Mouse (Mus musculus): ENCODE measurements around the gene Fam78b. TPM values are rescaled to one million over a fixed set of nuclear protein-coding genes. Genes with fewer than 3 reads are reported as not detected.

Gene Fam78b
- polyA plus RNA-seq, 1 experiment from 2014 or later, result 6.9 TPM

DNA sequence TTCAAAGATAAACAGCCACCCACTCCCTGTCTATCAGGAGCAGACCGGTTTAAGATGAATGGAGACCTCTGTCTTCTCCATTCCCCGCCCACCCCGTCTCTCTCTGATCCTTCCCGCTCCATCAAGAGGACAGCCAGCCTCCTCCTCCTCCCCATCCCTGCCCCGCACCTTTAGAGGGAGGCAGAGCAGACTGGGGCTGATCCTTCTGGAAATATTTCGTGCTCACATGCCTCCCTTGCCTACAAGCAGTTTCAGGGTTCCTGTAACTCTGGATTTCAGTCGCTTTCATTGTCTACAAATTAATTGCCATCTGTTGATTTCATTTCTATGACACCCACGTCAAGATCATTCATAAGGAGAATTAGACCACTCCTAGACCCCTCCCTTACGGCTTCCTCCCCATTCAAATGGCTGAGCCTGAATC lies 20.8 kb downstream of the Fam78b start:
- peak; percentile 65 for ATAC-seq
- 42% methylated on average over 9 of the region's 9 CpGs for WGBS

GRCm38 (mm10) chr1:167022541-167023121 lies 21.4 kb downstream of the Fam78b start:
- Histone ChIP-seq H3K4me2 (ENCODE audit: low read length) (peak overlapping the region; percentile 23; the same call in 1 of the 2 replicates), H3K36me3 (ENCODE audit: control insufficient read depth, insufficient read depth) (0 out of 2 replicates have a peak, but pooled peaks cover 3% of the 10 kb centered on the region), H3K27ac (ENCODE audit: low read length) (peak overlapping the region; percentile 42; the same call in 1 of the 2 replicates), H3K9ac (replicated peaks; ENCODE audit: low read depth, low read length) (no peak overlapping the region), H3K27me3 (replicated peaks; ENCODE audit: control insufficient read depth, insufficient read depth, low read length) (no peaks in the 10 kb centered on the region), H3K4me1 (replicated peaks; ENCODE audit: control insufficient read depth, insufficient read depth, low read length) (peaks cover 18% of the 10 kb centered on the region), H3K4me3 (replicated peaks; ENCODE audit: low read length) (no peak overlapping the region), H3K9me3 (ENCODE audit: control insufficient read depth, low read length) (peaks cover 6% of the 10 kb centered on the region)
- peak; percentile 74 for ATAC-seq
- 15% methylated on average over 7 of the region's 8 CpGs for WGBS

More for the DNA sequence above, 20.8 kb downstream of the Fam78b start:
- H3K4me1 ChIP-seq (replicated peaks; ENCODE audit: control insufficient read depth, insufficient read depth, low read length), result peaks cover 18% of the 10 kb centered on the region
- no peaks in the 10 kb centered on the region for H3K9me3 ChIP-seq (ENCODE audit: control insufficient read depth, low read length)
- H3K4me2 ChIP-seq (ENCODE audit: low read length), result peak overlapping the region; percentile 23; the same call in 1 of the 2 replicates
- no peaks in the 10 kb centered on the region for H3K36me3 ChIP-seq (ENCODE audit: control insufficient read depth, insufficient read depth)
- peak overlapping the region; percentile 43 for H3K27ac ChIP-seq (ENCODE audit: low read length)
- H3K27me3 ChIP-seq (replicated peaks; ENCODE audit: control insufficient read depth, insufficient read depth, low read length), result no peaks in the 10 kb centered on the region
- H3K4me3 ChIP-seq (replicated peaks; ENCODE audit: low read length), result 0 out of 2 replicates have a peak overlapping the region, but pooled peaks have one; percentile 3
- peak overlapping the region; percentile 24; the same call in 1 of the 2 replicates for H3K9ac ChIP-seq (replicated peaks; ENCODE audit: low read depth, low read length)

DNA sequence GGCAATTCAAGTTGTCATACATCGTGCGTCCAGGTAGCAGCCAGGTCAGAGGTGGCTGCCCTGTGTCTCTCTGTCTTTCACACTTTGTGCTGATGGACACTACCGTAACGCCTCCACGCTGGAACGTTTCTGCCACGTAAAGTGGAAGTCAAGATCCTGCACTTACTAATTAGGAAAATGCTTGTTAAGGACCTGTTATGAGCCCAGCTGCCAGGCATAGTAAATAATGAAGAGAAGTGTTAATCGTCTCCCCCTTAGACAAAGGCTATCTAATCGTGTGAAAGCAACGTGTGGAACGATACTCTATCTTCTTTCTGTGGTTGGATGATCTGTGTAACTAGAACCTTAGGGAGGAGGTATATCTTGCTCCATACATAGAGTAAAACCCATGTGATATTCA lies 22.6 kb downstream of the Fam78b start:
- peaks cover 18% of the 10 kb centered on the region for H3K4me1 ChIP-seq (replicated peaks; ENCODE audit: control insufficient read depth, insufficient read depth, low read length)
- no peak overlapping the region for H3K27ac ChIP-seq (ENCODE audit: low read length)
- H3K9me3 ChIP-seq (ENCODE audit: control insufficient read depth, low read length), result peaks cover 11% of the 10 kb centered on the region
- no peak overlapping the region for H3K4me3 ChIP-seq (replicated peaks; ENCODE audit: low read length)
- 0 out of 2 replicates have a peak, but pooled peaks cover 4% of the 10 kb centered on the region for H3K36me3 ChIP-seq (ENCODE audit: control insufficient read depth, insufficient read depth)
- no peak overlapping the region for H3K4me2 ChIP-seq (ENCODE audit: low read length)
- 45% methylated on average over 11 of the region's 11 CpGs for WGBS
- no peaks in the 10 kb centered on the region for H3K27me3 ChIP-seq (replicated peaks; ENCODE audit: control insufficient read depth, insufficient read depth, low read length)
- H3K9ac ChIP-seq (replicated peaks; ENCODE audit: low read depth, low read length), result no peak overlapping the region
- no peak for ATAC-seq

DNA sequence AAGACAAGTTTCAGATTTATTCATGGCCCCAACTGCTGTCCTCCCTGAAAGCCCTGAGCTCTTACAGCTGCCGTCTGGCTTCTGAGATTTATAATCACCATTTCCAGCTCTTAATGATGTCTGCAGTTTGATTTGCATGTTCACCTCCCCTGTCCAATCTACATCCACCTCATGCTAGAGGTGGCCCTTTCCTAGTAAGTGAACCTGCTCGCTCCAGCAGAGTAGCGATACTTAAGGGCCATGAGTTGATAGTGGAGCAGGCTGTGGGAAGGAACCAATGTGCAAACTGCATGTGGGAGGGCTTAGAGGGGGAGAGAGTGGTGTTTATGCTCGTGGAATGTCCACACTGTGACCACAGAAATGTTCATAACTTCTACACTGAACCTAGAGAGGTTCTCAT lies 23.7 kb downstream of the Fam78b start:
- no peak overlapping the region for H3K4me3 ChIP-seq (replicated peaks; ENCODE audit: low read length)
- ATAC-seq, result no peak
- no peaks in the 10 kb centered on the region for H3K27me3 ChIP-seq (replicated peaks; ENCODE audit: control insufficient read depth, insufficient read depth, low read length)
- H3K9ac ChIP-seq (replicated peaks; ENCODE audit: low read depth, low read length), result no peak overlapping the region
- no peak overlapping the region for H3K4me2 ChIP-seq (ENCODE audit: low read length)
- peaks cover 11% of the 10 kb centered on the region for H3K9me3 ChIP-seq (ENCODE audit: control insufficient read depth, low read length)
- peaks cover 18% of the 10 kb centered on the region for H3K4me1 ChIP-seq (replicated peaks; ENCODE audit: control insufficient read depth, insufficient read depth, low read length)
- H3K27ac ChIP-seq (ENCODE audit: low read length), result no peak overlapping the region
- H3K36me3 ChIP-seq (ENCODE audit: control insufficient read depth, insufficient read depth), result 0 out of 2 replicates have a peak, but pooled peaks cover 7% of the 10 kb centered on the region
- 80% methylated on average over 4 of the region's 4 CpGs for WGBS

DNA sequence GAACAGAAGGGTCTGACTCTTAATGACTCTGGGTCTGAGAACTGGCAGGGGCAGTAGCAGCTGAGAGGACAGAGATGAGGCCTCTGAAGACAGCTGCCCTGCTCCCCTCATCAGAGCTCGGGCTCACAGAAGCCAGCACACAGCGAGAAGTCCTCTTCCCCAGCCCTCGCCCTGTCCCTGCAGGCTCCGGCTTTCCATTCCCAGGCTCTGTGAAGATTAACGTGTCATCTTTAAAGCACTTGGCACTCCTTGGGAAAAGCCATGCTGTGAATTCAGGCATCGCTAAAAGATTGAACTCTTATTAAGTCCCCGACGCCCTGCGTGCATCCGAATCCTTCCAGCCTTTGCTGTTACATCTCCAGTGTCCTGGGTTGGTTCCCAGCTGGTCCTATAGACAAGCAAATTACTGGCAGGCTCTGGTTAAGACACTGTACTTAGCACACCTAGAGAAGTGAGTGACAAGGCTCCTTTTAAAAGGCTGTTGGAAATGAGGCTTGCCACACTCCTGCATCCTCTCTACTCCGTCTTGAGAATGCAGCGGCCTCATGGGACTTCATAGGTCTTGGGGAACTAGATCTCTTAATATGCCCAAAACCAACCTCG lies 30.9 kb downstream of the Fam78b start:
- no peak overlapping the region for H3K4me3 ChIP-seq (replicated peaks; ENCODE audit: low read length)
- no peak overlapping the region for H3K4me2 ChIP-seq (ENCODE audit: low read length)
- H3K4me1 ChIP-seq (replicated peaks; ENCODE audit: control insufficient read depth, insufficient read depth, low read length), result peaks cover 7% of the 10 kb centered on the region; the same call in 1 of the 2 replicates
- peaks cover 10% of the 10 kb centered on the region for H3K9me3 ChIP-seq (ENCODE audit: control insufficient read depth, low read length)
- no peak overlapping the region for H3K27ac ChIP-seq (ENCODE audit: low read length)
- peak; percentile 66 for ATAC-seq
- 0 out of 2 replicates have a peak, but pooled peaks cover 7% of the 10 kb centered on the region for H3K36me3 ChIP-seq (ENCODE audit: control insufficient read depth, insufficient read depth)
- 37% methylated on average over 13 of the region's 13 CpGs for WGBS
- no peaks in the 10 kb centered on the region for H3K27me3 ChIP-seq (replicated peaks; ENCODE audit: control insufficient read depth, insufficient read depth, low read length)
- H3K9ac ChIP-seq (replicated peaks; ENCODE audit: low read depth, low read length), result 0 out of 2 replicates have a peak overlapping the region, but pooled peaks have one; percentile 2

- no peak for ATAC-seq
- Histone ChIP-seq H3K9ac (replicated peaks; ENCODE audit: low read depth, low read length) (no peak overlapping the region), H3K27ac (ENCODE audit: low read length) (no peak overlapping the region), H3K4me2 (ENCODE audit: low read length) (no peak overlapping the region), H3K9me3 (ENCODE audit: control insufficient read depth, low read length) (no peaks in the 10 kb centered on the region), H3K36me3 (ENCODE audit: control insufficient read depth, insufficient read depth) (0 out of 2 replicates have a peak, but pooled peaks cover under 1% of the 10 kb centered on the region), H3K4me3 (replicated peaks; ENCODE audit: low read length) (no peak overlapping the region), H3K27me3 (replicated peaks; ENCODE audit: control insufficient read depth, insufficient read depth, low read length) (no peaks in the 10 kb centered on the region), H3K4me1 (replicated peaks; ENCODE audit: control insufficient read depth, insufficient read depth, low read length) (peaks cover 9% of the 10 kb centered on the region; the same call in 1 of the 2 replicates)
- 88% methylated on average over 1 of the region's 1 CpGs for WGBS
Observed at GRCm38 (mm10) chr1:167034435-167034834, 33.2 kb downstream of the Fam78b start.

- Histone ChIP-seq H3K36me3 (ENCODE audit: control insufficient read depth, insufficient read depth) (no peaks in the 10 kb centered on the region), H3K27ac (ENCODE audit: low read length) (no peak overlapping the region), H3K9ac (replicated peaks; ENCODE audit: low read depth, low read length) (no peak overlapping the region), H3K4me2 (ENCODE audit: low read length) (no peak overlapping the region), H3K9me3 (ENCODE audit: control insufficient read depth, low read length) (peaks cover 8% of the 10 kb centered on the region), H3K4me3 (replicated peaks; ENCODE audit: low read length) (no peak overlapping the region), H3K27me3 (replicated peaks; ENCODE audit: control insufficient read depth, insufficient read depth, low read length) (no peaks in the 10 kb centered on the region), H3K4me1 (replicated peaks; ENCODE audit: control insufficient read depth, insufficient read depth, low read length) (peaks cover 16% of the 10 kb centered on the region)
- no peak for ATAC-seq
- 90% methylated on average over 6 of the region's 6 CpGs for WGBS
Observed at GRCm38 (mm10) chr1:167042558-167042957, 41.3 kb downstream of the Fam78b start.

GRCm38 (mm10) chr1:167046169-167046927 lies 45.1 kb downstream of the Fam78b start:
- H3K27ac ChIP-seq (ENCODE audit: low read length), result no peak overlapping the region
- H3K4me3 ChIP-seq (replicated peaks; ENCODE audit: low read length), result no peak overlapping the region
- no peaks in the 10 kb centered on the region for H3K36me3 ChIP-seq (ENCODE audit: control insufficient read depth, insufficient read depth)
- 46% methylated on average over 10 of the region's 10 CpGs for WGBS
- peaks cover 13% of the 10 kb centered on the region for H3K4me1 ChIP-seq (replicated peaks; ENCODE audit: control insufficient read depth, insufficient read depth, low read length)
- H3K9ac ChIP-seq (replicated peaks; ENCODE audit: low read depth, low read length), result no peak overlapping the region
- H3K4me2 ChIP-seq (ENCODE audit: low read length), result no peak overlapping the region
- ATAC-seq, result peak; percentile 43
- H3K27me3 ChIP-seq (replicated peaks; ENCODE audit: control insufficient read depth, insufficient read depth, low read length), result no peaks in the 10 kb centered on the region
- H3K9me3 ChIP-seq (ENCODE audit: control insufficient read depth, low read length), result peaks cover 5% of the 10 kb centered on the region; the same call in 1 of the 2 replicates

GRCm38 (mm10) chr1:167050859-167051258 lies 49.6 kb downstream of the Fam78b start:
- WGBS, result 91% methylated on average over 3 of the region's 3 CpGs
- H3K36me3 ChIP-seq (ENCODE audit: control insufficient read depth, insufficient read depth), result no peaks in the 10 kb centered on the region
- no peak overlapping the region for H3K4me3 ChIP-seq (replicated peaks; ENCODE audit: low read length)
- no peak overlapping the region for H3K9ac ChIP-seq (replicated peaks; ENCODE audit: low read depth, low read length)
- no peaks in the 10 kb centered on the region for H3K27me3 ChIP-seq (replicated peaks; ENCODE audit: control insufficient read depth, insufficient read depth, low read length)
- H3K27ac ChIP-seq (ENCODE audit: low read length), result no peak overlapping the region
- H3K9me3 ChIP-seq (ENCODE audit: control insufficient read depth, low read length), result no peaks in the 10 kb centered on the region
- H3K4me1 ChIP-seq (replicated peaks; ENCODE audit: control insufficient read depth, insufficient read depth, low read length), result peaks cover 12% of the 10 kb centered on the region
- no peak for ATAC-seq
- H3K4me2 ChIP-seq (ENCODE audit: low read length), result no peak overlapping the region

All from forebrain, embryonic 16.5 days (tissue).